9 mouse cellular contexts compared by ENCODE assay signal in genomic region chr4:150794257-150794794, GRCm38 (mm10). TPM values are rescaled to one million over a fixed set of nuclear protein-coding genes. Genes with fewer than 3 reads are reported as not detected.
A peak's percentile ranks its signal among the peaks of the same experiment; 100 is the strongest.
DNase-seq lines count a peak whose midpoint lies in the region; ATAC-seq lines count a peak whose summit lies in the region.
"Had no signal": no experiment of that assay in that cellular context is flagged by ENCODE, and none has a peak within 500 bp of the region (broad histone marks: within the 10 kb centered on the region; RNA-seq: fewer than 3 reads in every experiment).

No protein-coding gene starts in this region.

- H3K4me1 ChIP-seq in forebrain, embryonic 14.5 days (ENCODE audit: control insufficient read depth, insufficient read depth, low read length) = no peaks in the 10 kb centered on the region; the same call in 1 of the 2 replicates
- H3K4me1 ChIP-seq in midbrain, embryonic 12.5 days = peaks cover 16% of the 10 kb centered on the region

- WGBS in forebrain, embryonic 14.5 days = 57% methylated on average over 9 of the region's 9 CpGs
- WGBS in midbrain, embryonic 12.5 days = 32% methylated on average over 9 of the region's 9 CpGs

- H3K36me3 ChIP-seq in forebrain, embryonic 14.5 days (ENCODE audit: control insufficient read depth, insufficient read depth, low read length) = no peaks in the 10 kb centered on the region
- no peaks in the 10 kb centered on the region for H3K36me3 ChIP-seq in midbrain, embryonic 12.5 days

- no peak overlapping the region for H3K9ac ChIP-seq in forebrain, embryonic 14.5 days (ENCODE audit: low read length)
- no peak overlapping the region for H3K9ac ChIP-seq in midbrain, embryonic 12.5 days (replicated peaks)

- DNase-seq in Muller cell, postnatal 12 days (ENCODE audit: inconsistent ontology term) = peak; percentile 17
- peak; percentile 26 for DNase-seq in adipocyte (ENCODE audit: low spot score)
- peak; percentile 52 for DNase-seq in forebrain, embryonic 14.5 days (ENCODE audit: low spot score)
- no peak for DNase-seq in lung, postnatal 25 days (ENCODE audit: low spot score)
- DNase-seq in frontal cortex, postnatal 10 days (ENCODE audit: low spot score in 2 of 2) = no peak
- DNase-seq in ovary, adult 18-20 months (ENCODE audit: low spot score) = no peak

- H3K27me3 ChIP-seq in forebrain, embryonic 14.5 days (replicated peaks; ENCODE audit: control insufficient read depth, insufficient read depth, low read length) = no peaks in the 10 kb centered on the region
- 0 out of 2 replicates have a peak, but pooled peaks cover 4% of the 10 kb centered on the region for H3K27me3 ChIP-seq in midbrain, embryonic 12.5 days

- ATAC-seq in forebrain, embryonic 14.5 days = 0 out of 2 replicates have a peak, but pooled peaks have one; percentile 15
- peak; percentile 75 for ATAC-seq in midbrain, embryonic 12.5 days (ENCODE audit: low FRiP score, low read depth)
- ATAC-seq: intestine, embryonic 16.5 days had no signal

- H3K27ac ChIP-seq in forebrain, embryonic 14.5 days (ENCODE audit: low read depth, low read length) = no peak overlapping the region
- peak overlapping the region; percentile 54 for H3K27ac ChIP-seq in midbrain, embryonic 12.5 days (replicated peaks)

- H3K4me3 ChIP-seq in forebrain, embryonic 14.5 days (ENCODE audit: low read depth, low read length) = no peak overlapping the region
- no peak overlapping the region for H3K4me3 ChIP-seq in midbrain, embryonic 12.5 days

- no peaks in the 10 kb centered on the region for H3K9me3 ChIP-seq in forebrain, embryonic 14.5 days (replicated peaks; ENCODE audit: control insufficient read depth, low read length)
- no peaks in the 10 kb centered on the region for H3K9me3 ChIP-seq in midbrain, embryonic 12.5 days

- no peak overlapping the region for H3K4me2 ChIP-seq in forebrain, embryonic 14.5 days (ENCODE audit: low read length)
- H3K4me2 ChIP-seq in midbrain, embryonic 12.5 days (replicated peaks) = no peak overlapping the region
- H3K4me2 ChIP-seq: liver, embryonic 11.5 days had no signal

RNA-seq across cellular contexts. Expression of gene Errfi1, which starts 59.4 kb away (rescaled TPM):
- 17.4 and 19.1 TPM in 2 replicates for polyA plus RNA-seq in forebrain, embryonic 14.5 days (2014; fragmentation: Nextera tagmentation; extraction: Ambion mirVana)
- polyA plus RNA-seq in midbrain, embryonic 12.5 days (2016; fragmentation: Nextera tagmentation; extraction: Ambion mirVana) = 21.2 and 22.1 TPM in 2 replicates

Comparison
In these comparisons a context has a peak if more than half of its experiments do, and no peak if none do; other contexts are left out.
1. DNase-seq: peak in Muller cell, postnatal 12 days (single experiment), adipocyte (single experiment) and forebrain, embryonic 14.5 days (single experiment); none in lung, postnatal 25 days (single experiment), frontal cortex, postnatal 10 days (0 of 2) and ovary, adult 18-20 months (single experiment).